Mouse (Mus musculus): ENCODE data around the gene Mdc1.
A peak's percentile ranks its signal among the peaks of the same experiment; 100 is the strongest.
"Not testable (repeated sequence)": the region's sequence is repeated elsewhere in the genome, so short reads cannot be mapped to it uniquely, and the experiment has no call there.

Gene Mdc1

DNA sequence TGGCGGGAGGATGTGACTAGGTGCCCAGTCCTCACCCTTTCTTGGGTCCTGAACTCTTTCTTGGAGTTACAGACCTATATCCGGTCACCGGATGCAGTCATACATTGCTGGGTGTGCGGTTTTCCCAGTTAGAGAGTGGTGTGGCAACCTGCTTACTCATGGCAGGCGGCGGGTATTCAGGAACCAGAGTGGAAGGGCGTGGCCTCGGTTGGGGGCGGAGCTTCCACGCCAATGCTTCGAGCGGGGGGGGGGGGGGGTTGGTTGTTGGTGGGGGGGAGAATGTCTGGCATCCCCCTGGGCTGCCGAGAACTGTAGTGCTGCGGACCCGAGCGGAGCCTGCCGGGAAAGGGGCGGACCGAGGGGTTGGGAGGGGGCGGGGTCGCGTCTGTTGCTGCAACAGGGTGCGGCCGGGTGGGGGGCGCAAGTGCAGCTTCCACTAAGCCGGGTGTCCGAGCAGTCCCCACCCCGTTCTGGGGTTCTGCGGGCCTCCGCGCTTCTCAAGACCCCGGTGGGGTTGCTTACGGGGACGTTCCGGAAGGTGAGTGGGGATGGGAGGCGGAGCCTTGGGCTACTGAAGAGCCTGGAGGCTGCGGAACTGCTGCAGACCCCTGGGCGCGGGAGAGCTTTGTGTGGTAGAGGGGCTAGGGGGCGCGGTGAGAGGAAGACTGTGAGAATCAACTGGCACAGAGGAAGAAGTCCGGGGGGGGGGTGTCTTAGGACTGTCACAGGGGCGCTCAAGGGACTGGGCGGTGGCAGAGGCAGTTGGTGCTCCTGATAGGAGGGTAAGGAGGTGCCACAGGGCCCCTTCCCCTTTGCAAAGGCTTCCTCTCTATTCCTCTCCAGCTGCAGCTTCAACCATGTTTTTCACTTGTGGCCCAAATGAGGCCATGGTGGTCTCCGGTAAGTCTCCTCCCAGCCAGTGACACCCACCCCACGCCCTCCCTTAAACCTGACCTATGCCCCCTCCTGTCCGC, 18.1 kb upstream of the Mdc1 start, which contains the start of gene Flot1:
TSS of gene Flot1 (plus strand) at position 267 of the 974 bp plus-strand sequence.
- peak; percentile 56 for ATAC-seq (ENCODE audit: low TSS enrichment)

DNA sequence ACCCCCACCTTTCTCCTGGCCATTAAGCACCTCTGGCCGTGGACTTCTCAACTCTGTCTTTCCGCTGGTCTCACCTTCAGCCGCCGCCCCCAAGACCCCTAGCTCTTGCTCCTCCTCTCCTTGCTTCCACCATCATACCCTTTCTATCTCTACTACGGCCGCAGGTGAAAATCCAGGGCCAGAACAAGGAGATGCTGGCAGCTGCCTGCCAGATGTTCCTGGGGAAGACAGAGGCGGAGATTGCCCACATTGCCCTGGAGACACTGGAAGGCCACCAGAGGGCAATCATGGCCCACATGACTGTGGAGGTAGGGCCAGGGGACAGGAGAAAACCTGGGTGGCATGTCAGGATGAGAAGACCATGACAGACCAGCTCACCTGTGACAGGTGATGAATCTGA, 16.9 kb upstream of the Mdc1 start:
- no peak for ATAC-seq (ENCODE audit: low TSS enrichment)

DNA sequence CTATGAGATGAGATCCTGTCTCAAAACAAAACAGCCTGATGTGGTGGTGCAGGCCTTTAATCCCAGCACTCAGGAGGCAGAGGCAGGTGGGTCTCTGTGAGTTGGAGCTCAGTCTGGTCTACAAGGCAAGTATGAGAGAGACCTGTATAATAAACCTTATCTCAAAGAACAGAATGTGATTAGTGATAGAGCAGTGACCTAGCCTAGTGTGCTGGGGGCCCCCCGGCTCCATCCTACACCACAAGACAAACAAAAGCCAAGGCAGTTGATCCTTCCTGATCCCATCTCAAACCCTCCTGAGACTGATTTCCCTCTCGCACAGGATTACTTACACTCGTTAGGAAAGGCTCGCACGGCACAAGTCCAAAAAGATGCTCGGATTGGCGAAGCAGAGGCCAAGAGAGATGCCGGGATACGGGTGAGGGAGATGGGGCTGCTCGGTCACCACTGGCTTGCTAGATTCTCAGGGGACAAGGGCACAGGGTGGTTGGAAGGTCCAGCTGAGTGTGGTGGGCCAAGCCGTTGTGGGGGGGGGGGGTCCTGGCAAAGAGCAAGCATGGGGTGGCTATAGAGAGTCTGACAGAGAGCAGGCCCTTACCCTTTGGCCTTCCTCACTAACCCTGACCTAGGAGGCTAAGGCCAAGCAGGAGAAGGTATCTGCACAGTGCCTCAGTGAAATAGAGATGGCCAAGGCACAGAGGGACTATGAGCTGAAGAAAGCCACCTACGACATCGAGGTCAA, 16.0 kb upstream of the Mdc1 start:
- ATAC-seq (ENCODE audit: low TSS enrichment) = no peak

DNA sequence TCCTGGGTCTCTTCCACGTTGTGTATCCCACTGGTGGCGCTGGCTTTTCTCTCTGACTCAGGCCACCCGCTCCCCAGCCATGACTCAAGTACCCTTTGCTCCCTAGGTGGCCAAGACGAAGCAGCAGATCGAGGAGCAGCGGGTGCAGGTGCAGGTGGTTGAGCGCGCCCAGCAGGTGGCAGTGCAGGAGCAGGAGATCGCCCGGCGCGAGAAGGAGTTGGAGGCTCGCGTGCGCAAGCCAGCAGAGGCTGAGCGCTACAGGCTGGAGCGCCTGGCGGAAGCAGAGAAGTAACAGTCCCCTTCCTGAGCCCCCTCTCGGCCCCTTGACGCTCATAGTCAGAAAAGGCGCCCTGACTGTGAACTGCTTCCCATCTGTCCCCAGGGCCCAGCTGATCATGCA, 11.6 kb upstream of the Mdc1 start:
- peak; percentile 85 for ATAC-seq (ENCODE audit: low TSS enrichment)

DNA sequence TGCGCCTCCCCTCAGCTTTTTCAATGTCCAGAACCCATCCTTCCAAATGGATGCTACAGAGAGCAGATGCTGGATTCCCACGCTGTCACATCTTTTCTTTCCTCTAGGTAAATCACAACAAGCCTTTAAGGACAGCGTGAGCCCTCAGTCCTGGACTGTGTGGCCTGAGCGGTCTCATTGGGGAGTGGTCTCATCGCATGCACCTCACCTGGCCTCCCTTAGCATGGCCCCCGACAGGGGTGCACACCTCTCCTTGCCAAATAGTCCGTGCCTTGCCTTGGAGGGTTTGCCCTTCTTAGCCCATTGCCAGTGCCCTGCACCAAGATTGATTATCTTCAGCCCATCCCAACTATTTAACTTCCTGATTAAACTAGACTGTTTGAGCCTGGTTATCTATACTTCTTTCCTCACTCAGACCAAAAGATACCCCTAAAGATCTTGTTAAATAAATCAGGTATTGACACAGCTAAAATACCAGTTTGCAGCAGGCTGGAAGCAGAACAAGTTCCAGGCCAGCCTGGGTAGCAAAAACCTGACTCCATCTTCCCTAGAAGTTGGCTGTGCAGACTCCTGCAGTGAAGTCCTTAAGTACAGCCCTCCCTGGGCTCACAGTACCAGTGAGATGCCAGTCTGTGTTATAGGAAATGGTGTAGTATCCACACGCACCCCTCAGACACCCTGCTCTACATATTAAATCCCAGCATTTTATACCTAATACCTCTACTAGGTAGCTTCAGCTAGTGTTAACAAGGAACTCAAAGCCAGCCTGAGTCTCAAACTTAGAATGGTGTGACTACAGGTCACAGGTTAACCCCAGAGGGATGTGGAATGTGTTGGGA, 8.7 kb upstream of the Mdc1 start:
- ATAC-seq (ENCODE audit: low TSS enrichment) = no peak

DNA sequence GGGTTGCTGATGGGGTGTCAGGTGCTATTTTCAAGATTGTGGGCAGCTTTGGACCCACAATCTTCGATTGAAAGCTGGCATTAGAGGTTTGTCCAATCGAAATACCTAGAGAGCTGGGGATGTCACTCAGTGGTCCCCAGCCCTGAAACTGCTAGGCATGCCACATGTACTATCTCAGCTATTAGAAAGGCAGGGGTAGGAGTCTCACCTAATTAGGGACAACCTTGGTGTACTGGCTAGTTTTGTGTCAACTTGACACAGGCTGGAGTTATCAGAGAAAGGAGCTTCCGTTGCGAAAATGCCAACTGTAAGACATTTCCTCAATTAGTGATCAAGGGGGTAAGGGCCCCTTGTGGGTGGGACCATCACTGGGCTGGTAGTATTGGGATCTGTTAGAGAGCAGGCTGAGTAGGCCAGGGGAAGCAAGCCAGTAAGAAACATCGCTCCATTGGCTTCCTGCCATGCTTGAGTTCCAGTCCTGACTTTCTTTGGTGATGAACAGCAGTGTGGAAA, 8.0 kb upstream of the Mdc1 start:
- no peak for ATAC-seq (ENCODE audit: low TSS enrichment)

DNA sequence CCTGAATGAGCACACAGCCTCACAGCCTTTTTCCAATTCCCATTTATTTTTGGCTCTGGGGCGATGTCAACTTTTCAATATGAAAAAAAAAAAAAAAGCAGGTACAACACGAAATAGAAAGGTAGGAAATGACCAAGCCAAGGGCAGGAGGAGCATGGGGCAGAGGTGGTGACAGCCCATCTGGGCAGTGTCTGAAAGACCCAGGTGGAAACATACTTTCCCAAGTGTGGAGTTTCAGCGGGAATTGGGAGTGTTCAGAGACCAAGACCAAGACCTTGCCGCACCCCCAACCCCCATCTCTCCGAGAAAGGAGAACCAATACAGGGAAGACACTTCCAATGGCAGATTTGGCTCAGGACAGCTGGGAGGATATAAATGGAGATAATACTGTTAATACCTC, 7.4 kb upstream of the Mdc1 start:
- no peak for ATAC-seq (ENCODE audit: low TSS enrichment)

DNA sequence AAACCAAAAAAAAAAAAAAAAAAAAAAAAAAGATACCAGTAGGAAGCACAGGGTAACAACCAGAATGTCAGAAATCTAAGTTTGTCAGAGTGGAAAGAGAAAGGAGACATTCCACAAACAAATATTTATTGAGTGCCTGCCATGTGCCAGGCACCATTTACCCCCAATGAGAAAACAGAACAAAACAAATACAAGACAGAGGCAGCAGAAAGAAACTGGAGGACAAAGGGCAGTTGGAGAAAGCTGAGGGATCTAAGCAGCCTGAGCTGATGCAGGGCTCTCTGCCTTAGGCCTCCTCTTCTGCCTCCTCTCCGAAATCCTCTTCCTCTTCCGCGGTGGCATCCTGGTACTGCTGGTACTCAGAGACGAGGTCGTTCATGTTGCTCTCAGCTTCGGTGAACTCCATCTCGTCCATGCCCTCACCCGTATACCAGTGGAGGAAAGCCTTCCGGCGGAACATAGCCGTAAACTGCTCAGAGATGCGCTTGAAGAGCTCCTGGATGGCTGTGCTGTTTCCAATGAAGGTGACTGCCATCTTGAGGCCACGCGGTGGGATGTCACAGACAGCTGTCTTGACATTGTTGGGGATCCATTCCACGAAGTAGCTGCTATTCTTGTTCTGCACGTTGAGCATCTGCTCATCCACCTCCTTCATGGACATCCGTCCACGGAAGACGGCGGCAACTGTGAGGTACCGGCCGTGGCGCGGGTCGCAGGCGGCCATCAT, 6.5 kb upstream of the Mdc1 start:
- no peak for ATAC-seq (ENCODE audit: low TSS enrichment)

DNA sequence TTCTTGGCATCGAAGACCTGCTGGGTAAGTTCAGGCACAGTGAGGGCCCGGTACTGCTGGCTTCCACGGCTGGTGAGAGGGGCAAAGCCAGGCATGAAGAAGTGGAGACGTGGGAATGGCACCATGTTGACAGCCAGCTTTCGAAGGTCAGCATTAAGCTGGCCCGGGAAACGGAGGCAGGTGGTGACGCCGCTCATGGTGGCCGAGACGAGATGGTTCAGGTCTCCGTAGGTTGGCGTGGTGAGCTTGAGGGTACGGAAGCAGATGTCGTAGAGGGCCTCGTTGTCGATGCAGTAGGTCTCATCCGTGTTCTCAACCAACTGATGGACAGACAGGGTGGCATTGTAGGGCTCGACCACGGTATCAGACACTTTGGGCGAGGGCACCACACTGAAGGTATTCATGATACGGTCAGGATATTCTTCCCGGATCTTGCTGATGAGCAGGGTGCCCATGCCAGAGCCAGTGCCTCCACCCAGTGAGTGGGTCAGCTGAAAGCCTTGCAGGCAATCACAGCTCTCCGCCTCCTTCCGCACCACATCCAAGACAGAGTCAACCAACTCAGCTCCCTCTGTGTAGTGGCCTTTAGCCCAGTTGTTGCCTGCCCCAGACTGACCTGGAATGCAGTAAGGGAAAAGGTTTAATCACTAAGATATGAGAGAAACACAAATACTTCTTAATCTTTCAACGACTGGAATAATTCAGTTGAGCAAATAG, 5.7 kb upstream of the Mdc1 start:
- no peak for ATAC-seq (ENCODE audit: low TSS enrichment)

DNA sequence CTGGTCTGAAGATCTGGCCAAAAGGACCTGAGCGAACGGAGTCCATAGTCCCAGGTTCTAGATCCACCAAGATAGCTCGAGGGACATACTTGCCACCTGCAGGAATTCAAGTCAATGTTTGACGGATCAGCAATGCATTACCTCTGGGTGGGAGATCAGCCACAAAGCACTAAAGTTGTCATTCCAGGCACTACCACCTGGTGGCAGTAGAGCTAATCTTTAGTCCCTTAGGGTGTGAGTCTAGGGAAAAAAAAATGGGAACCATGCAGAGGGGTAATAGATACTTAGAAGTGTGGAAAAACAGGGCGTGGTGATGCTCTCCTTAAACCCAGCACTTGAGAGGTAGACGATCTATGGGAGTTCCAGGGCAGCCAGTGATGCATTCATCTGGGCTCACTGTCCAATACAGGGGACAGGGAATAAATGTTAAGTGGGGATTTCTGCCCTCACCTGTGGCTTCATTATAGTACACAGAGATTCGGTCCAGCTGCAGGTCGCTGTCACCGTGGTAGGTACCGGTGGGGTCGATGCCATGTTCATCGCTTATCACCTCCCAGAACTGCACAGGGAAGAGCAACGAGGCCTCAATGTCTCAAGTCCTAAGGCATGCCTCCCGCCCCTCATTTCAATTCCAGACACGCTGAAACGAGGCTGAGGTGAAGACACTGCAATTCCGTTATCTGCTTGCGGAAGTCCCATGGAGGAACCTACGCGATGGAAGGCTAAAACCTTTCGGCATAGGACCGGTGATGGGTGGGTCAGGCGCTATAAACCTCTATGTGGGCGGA, 4.9 kb upstream of the Mdc1 start:
- ATAC-seq (ENCODE audit: low TSS enrichment) = peak; percentile 10; the same call in 1 of the 2 replicates

DNA sequence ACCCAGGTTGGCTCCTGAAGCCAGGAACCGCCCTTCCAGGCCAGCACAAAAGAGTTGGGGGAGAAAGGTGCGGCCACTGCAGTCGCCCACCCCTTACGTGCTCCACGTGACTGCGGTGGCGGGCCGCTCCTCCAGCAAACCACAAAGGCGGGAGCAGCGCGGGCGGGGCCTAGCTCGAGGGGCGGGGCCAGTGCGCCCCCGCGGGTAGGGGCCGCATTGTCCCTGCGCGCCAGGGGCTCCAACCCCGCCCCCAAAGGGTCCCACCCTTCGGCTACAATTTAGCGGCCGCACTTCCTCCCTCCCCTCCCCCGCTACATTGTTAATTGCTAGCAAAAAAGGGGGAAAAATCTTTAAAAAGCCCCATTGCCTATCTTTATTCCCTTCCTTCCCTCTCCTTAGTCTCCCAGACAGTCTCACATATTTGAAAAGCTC, 4.3 kb upstream of the Mdc1 start:
- ATAC-seq (ENCODE audit: low TSS enrichment) = no peak

DNA sequence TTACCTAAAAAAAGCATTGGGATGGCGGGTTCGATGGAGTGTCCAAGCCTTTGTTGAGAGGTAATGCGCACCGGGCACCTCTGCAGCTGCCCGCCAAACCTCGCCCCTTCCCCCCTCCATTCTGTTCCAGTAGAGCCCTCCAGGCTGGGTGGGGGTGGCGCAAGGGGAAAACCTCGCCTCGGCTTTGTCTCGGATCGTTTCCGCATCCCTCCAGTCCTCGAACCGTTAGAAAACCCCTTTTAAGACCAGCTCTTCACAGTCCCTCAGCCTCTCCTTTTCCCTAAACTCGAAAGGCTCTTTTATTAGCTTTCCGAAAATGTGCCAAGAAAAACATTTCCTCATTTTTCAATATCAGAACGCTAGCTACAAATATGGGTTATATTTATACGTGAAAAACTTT, 3.8 kb upstream of the Mdc1 start:
- ATAC-seq (ENCODE audit: low TSS enrichment) = no peak

DNA sequence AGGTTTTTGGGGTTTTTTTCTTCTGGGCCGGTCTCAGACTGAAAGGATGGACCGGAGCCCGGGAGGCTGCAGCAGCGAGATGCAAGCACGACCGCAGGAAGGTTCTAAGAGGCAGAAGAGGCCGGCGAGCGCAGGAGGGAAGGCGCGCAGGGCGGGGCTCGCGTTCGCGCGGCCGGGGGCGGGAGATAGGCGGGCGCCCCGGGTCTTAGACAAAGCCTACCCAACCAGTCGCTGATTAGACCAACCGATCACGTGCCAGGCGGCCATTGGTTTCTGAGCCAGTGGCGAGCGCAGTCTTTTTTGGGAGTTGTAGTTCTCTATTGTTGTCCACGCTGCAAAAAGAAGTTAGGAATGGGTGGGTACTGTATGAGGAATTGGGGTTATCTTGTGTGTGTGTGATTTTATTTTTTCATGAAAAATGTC, 3.2 kb upstream of the Mdc1 start, which contains the start of gene Tubb5:
TSS of gene Tubb5 (minus strand) at position 185 of the 423 bp plus-strand sequence.
- peak; percentile 53 for ATAC-seq (ENCODE audit: low TSS enrichment)

DNA sequence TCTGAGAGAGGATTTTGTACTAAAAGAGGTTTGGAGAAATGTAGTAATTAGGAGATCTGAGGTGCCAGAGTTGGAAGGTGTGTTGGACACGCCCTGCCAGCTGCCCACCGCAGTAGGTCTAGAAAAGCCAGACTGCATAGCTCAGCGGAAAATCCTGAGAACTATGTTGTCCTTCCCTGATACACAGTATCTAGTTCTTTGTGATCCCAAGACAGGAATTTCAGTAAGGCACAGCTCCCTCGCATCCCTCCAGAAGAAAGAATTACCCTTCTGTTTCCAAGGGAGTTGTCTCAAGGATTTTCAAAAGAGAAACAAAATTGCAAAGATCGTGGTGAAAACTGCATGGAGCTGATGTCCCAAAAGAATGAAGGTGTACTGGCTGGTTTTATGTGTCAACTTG, 2.7 kb upstream of the Mdc1 start:
- ATAC-seq (ENCODE audit: low TSS enrichment) = no peak

DNA sequence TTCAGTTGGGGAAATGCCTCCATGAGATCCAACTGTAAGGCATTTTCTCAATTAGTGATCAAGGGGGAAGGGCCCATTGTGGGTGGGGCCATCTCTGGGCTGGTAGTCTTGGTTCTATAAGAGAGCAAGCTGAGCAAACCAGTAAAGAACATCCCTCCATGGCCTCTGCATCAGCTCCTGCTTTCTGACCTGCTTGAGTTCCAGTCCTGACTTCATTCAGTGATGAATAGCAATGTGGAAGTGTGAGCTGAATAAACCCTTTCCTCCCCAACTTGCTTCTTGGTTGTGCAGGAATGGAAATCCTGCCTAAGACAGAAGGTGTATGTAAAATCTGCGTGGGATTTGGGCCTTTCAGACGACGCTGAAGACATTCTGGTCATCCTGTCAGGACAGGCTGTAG, 2.3 kb upstream of the Mdc1 start:
- not testable (repeated sequence) for ATAC-seq (ENCODE audit: low TSS enrichment)

DNA sequence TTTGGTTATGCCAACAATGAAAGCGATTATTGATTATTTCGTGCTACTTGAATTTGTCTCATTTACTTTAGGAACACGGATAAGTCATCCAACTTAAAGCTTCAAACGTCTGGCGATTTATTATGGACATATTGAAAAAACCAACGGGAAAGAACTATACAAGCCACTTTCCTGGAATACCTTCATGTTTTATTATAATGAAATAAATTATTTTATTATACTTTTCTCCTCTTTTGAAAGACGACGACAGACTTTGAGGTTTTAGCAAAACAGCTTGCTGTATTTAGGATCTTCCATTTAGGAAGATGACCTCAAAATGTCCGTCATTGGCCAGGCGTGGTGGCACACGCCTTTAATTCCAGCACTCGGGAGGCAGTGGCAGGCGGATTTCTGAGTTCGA, 754 bp upstream of the Mdc1 start:
- no peak for ATAC-seq (ENCODE audit: low TSS enrichment)

DNA sequence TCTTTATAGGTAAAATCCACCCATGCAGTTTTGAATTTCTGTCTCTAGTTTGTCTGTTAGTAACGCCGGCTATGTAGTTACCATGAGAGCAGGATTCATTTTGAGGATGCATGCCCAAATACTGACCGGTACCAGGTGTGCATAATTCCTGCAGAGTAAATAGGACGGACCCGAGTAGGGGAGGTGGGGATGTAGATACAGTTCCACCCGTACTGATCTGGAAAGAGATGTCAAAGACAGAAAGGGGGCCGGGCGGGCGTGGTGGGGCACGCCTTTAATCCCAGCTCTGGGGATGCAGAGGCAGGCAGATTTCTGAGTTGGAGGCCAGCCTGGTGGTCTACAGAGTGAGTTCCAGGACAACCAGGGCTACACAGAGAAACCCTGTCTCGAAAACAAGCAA, 691 bp downstream of the Mdc1 start:
- no peak for ATAC-seq (ENCODE audit: low TSS enrichment)

DNA sequence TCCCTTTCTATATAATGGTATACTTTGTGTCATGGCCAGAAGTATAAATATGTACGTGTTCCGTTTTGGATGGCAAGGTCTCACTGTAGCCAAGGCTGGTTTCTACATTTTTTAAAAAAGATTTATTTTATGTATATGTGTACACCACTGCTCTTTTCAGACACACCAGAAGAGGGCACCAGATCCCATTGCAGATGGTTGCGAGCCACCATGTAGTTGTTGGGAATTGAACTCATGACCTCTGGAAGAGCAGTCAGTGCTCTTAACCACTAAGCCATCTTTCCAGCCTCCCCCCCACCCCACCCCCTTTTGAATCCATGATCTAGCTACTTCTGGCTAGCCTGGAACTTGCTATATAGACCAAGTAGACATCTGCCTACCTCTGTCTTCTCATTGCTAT, 2.2 kb downstream of the Mdc1 start:
- ATAC-seq (ENCODE audit: low TSS enrichment) = no peak

DNA sequence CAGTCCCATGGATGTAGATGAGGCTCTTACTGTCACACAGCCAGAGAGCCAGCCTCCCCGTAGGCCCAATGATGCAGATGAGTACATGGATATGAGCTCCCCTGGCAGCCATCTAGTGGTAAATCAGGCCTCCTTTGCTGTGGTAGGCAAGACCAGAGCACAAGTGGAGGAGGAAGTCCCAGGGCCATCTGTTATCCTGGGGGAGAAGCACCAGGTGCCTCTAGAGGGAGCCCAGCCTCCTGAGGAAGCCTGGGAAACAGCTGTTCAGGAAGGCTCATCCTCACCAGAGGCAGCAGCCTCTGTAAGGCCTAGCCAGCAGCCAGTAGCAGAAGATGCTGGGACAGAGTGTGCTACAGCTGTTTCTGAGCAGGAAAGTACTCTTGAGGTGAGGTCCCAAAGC, 6.8 kb downstream of the Mdc1 start:
- peak; percentile 94 for ATAC-seq (ENCODE audit: low TSS enrichment)

All from frontal cortex, adult (tissue).